Mouse (Mus musculus): ENCODE data around the gene Mns1. TPM values are rescaled to one million over a fixed set of nuclear protein-coding genes. Genes with fewer than 3 reads are reported as not detected.

Mns1 gene
- polyA plus RNA-seq, 1 experiment from 2014 or later = 41.9 TPM

- Histone ChIP-seq H3K4me2 (ENCODE audit: low read depth, low read length) (peak overlapping the region; percentile 95), H3K4me3 (ENCODE audit: low read depth, low read length) (peak overlapping the region; percentile 77), H3K9me3 (ENCODE audit: low read length) (no peaks in the 10 kb centered on the region), H3K9ac (replicated peaks) (peak overlapping the region; percentile 43; the same call in 1 of the 2 replicates), H3K4me1 (ENCODE audit: insufficient read depth) (peaks cover 21% of the 10 kb centered on the region), H3K36me3 (replicated peaks; ENCODE audit: insufficient read depth, low read length) (peaks cover 11% of the 10 kb centered on the region), H3K27me3 (ENCODE audit: insufficient read depth, low read length) (no peaks in the 10 kb centered on the region), H3K27ac (ENCODE audit: low read depth) (peak overlapping the region; percentile 84)
- DNase-seq (no peak), ATAC-seq (no peak)
- TF ChIP-seq CTCF (IDR thresholded peaks at IDR 0.05; ENCODE audit: low read depth) (no peak), EP300 (IDR thresholded peaks at IDR 0.05; ENCODE audit: low read depth) (peak; percentile 59)
- 61% methylated on average over 4 of the region's 4 CpGs for WGBS (ENCODE audit: insufficient replicate concordance)
Observed at GRCm38 (mm10) chr9:72440358-72440757, 2.5 kb downstream of the Mns1 start.

DNA sequence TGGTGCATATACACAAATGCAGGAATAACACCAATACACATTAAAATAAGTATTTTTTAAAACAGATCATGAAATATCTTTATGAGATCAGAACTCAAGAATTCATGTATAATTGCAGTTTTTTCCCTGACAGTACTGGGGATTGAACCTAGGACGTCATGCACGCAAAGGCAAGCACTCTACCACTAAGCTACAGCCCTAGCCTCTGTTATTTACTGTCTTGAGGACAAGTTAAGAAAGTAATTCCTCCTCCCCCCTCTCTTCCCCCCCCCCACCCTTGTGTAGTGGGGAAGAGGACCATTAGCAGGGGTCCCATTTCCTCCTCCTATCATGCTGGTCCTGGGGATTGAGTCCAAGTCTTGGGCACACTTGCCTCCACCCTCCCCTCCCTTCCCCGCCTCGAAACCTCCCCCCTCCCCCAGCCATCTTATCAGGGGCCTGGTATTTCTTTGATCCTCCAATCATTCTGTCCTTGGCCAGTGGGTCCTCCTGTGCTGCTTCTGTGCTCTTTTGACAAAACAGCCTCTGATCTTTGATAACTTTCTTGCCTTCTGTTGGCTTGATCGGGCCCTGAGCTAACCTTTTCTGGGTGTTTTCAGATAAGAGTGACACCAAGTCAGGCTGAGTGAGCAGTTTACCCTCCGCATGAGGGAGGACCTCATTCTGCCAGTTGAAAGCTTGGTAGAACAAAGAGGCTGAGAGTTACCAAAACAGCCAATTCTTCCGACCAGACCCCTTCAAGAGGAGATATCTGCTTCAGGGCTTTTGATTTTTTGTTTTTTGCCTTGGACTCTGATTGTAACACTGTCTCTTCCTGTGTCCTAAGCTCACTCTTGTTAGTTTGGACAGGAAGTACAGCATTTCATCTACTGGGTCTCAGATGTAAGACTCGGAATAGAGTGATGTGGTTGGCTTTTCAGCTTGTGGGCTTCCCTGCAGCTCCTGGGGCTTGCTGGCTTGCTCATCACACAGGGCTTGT is 3.4 kb downstream of the Mns1 start:
- ATAC-seq = peak; percentile 39
- H3K4me3 ChIP-seq (ENCODE audit: low read depth, low read length) = peak overlapping the region; percentile 77
- H3K9me3 ChIP-seq (ENCODE audit: low read length) = no peaks in the 10 kb centered on the region
- TF ChIP-seq EP300 (IDR thresholded peaks at IDR 0.05; ENCODE audit: low read depth) = peak; percentile 80
- no peak for TF ChIP-seq CTCF (IDR thresholded peaks at IDR 0.05; ENCODE audit: low read depth)
- peak; percentile 40 for DNase-seq
- no peaks in the 10 kb centered on the region for H3K27me3 ChIP-seq (ENCODE audit: insufficient read depth, low read length)
- H3K9ac ChIP-seq (replicated peaks) = peak overlapping the region; percentile 41; the same call in 1 of the 2 replicates
- peak overlapping the region; percentile 95 for H3K4me2 ChIP-seq (ENCODE audit: low read depth, low read length)
- H3K36me3 ChIP-seq (replicated peaks; ENCODE audit: insufficient read depth, low read length) = peaks cover 11% of the 10 kb centered on the region
- peaks cover 16% of the 10 kb centered on the region for H3K4me1 ChIP-seq (ENCODE audit: insufficient read depth)
- H3K27ac ChIP-seq (ENCODE audit: low read depth) = peak overlapping the region; percentile 84
- WGBS (ENCODE audit: insufficient replicate concordance) = 46% methylated on average over 8 of the region's 8 CpGs

DNA sequence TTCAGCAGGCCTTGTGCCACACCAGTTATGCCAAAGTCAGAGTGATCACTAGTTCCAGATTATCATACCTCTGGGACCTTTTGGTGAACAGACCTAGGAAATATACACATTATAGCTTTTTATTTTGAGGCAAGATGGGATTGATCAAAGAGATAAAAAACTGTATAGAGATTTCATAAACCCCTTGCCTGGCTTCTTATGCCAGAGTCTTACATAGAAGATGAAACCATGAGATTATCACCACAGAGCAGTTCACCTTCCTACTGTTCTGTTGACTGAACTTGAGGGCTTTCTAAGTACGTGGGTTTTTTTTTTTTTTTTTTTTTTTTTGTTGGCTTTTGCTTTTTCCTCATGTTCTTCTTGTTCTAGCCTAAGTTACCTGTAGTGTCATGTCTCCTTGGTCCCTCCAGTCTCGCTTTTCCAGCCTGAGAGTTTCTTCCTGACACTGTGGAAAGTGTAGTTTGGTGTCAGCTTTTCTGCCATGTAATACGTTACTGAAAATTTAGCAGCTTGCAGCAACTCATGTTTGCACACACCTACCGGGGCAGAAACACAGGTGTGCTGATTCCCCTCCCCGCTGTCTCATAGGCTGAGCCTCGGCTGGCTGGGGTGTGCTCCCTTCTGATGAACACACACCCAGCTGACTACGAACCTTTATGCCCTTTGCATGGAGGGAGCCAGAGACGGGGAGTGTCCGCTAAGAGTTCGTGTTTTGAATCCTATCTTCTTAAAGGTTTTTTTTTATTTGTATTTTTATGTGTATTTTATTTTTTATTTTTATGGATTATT is 4.3 kb downstream of the Mns1 start:
- no peaks in the 10 kb centered on the region for H3K9me3 ChIP-seq (ENCODE audit: low read length)
- WGBS (ENCODE audit: insufficient replicate concordance) = 69% methylated on average over 10 of the region's 10 CpGs
- H3K27me3 ChIP-seq (ENCODE audit: insufficient read depth, low read length) = no peaks in the 10 kb centered on the region
- H3K36me3 ChIP-seq (replicated peaks; ENCODE audit: insufficient read depth, low read length) = peaks cover 14% of the 10 kb centered on the region
- peak overlapping the region; percentile 95 for H3K4me2 ChIP-seq (ENCODE audit: low read depth, low read length)
- H3K4me3 ChIP-seq (ENCODE audit: low read depth, low read length) = peak overlapping the region; percentile 77
- DNase-seq = no peak
- H3K27ac ChIP-seq (ENCODE audit: low read depth) = peak overlapping the region; percentile 84
- peaks cover 16% of the 10 kb centered on the region for H3K4me1 ChIP-seq (ENCODE audit: insufficient read depth)
- ATAC-seq = no peak
- peak overlapping the region; percentile 41; the same call in 1 of the 2 replicates for H3K9ac ChIP-seq (replicated peaks)
- TF ChIP-seq CTCF (IDR thresholded peaks at IDR 0.05; ENCODE audit: low read depth) (no peak), EP300 (IDR thresholded peaks at IDR 0.05; ENCODE audit: low read depth) (no peak)

DNA sequence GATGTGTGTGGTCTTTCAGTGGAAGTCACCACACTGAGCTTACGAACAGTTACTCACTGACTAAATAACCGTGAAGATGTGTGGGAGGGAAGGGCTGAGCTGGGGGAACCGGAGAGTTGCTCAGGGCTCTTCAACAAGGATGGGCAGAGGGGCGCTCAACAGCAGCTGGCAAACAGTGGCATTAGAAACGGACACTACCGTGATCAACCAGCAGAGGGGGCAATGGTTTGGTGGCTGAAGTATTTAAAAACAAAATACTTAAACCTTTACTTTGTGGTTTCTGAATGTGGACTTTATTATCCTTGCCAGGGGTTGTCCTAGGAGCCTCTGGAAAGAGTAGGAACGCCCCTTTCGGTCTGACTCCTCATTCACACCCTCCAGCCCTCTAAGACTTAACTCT is 10.2 kb downstream of the Mns1 start:
- H3K36me3 ChIP-seq (replicated peaks; ENCODE audit: insufficient read depth, low read length) = peaks cover 38% of the 10 kb centered on the region
- H3K9ac ChIP-seq (replicated peaks) = no peak overlapping the region
- H3K4me3 ChIP-seq (ENCODE audit: low read depth, low read length) = no peak overlapping the region
- ATAC-seq (no peak), DNase-seq (peak; percentile 83)
- TF ChIP-seq CTCF (IDR thresholded peaks at IDR 0.05; ENCODE audit: low read depth) (peak; percentile 82), EP300 (IDR thresholded peaks at IDR 0.05; ENCODE audit: low read depth) (no peak)
- H3K4me1 ChIP-seq (ENCODE audit: insufficient read depth) = peaks cover 12% of the 10 kb centered on the region; the same call in 1 of the 2 replicates
- WGBS (ENCODE audit: insufficient replicate concordance) = 48% methylated on average over 8 of the region's 8 CpGs
- H3K27me3 ChIP-seq (ENCODE audit: insufficient read depth, low read length) = no peaks in the 10 kb centered on the region
- H3K27ac ChIP-seq (ENCODE audit: low read depth) = no peak overlapping the region
- H3K4me2 ChIP-seq (ENCODE audit: low read depth, low read length) = no peak overlapping the region
- no peaks in the 10 kb centered on the region for H3K9me3 ChIP-seq (ENCODE audit: low read length)

DNA sequence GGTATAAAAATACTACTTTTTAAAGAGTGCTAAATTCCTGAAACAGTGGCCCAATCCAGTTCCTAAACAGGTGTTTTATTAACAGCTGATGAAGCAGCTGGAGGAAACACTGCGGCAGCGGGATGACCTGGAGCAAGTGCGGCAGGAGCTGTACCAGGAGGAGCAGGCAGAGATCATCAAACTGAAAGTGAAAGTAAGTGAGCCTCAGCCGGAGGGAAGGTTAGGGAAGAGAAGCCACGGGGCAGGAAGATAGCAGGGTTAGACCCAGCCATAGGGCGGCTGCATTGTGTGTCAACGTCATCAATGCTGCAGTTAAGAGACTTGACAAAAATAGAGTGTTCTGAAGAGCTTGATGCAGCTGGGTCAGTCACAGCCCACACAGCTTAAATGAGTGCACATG is 11.6 kb downstream of the Mns1 start:
- TF ChIP-seq EP300 (IDR thresholded peaks at IDR 0.05; ENCODE audit: low read depth) = no peak
- TF ChIP-seq CTCF (IDR thresholded peaks at IDR 0.05; ENCODE audit: low read depth) = no peak
- Histone ChIP-seq H3K27ac (ENCODE audit: low read depth) (peak overlapping the region; percentile 75), H3K4me2 (ENCODE audit: low read depth, low read length) (peak overlapping the region; percentile 69), H3K4me1 (ENCODE audit: insufficient read depth) (peaks cover 12% of the 10 kb centered on the region; the same call in 1 of the 2 replicates), H3K4me3 (ENCODE audit: low read depth, low read length) (peak overlapping the region; percentile 49), H3K9me3 (ENCODE audit: low read length) (no peaks in the 10 kb centered on the region), H3K9ac (replicated peaks) (peak overlapping the region; percentile 55), H3K27me3 (ENCODE audit: insufficient read depth, low read length) (no peaks in the 10 kb centered on the region), H3K36me3 (replicated peaks; ENCODE audit: insufficient read depth, low read length) (peaks cover 34% of the 10 kb centered on the region)
- ATAC-seq (peak; percentile 88), DNase-seq (peak; percentile 58)
- 18% methylated on average over 7 of the region's 7 CpGs for WGBS (ENCODE audit: insufficient replicate concordance)

All from liver, postnatal 0 days (tissue).